Mouse (Mus musculus) cerebellum, adult 9-10 months (tissue): ENCODE results near the gene Tmem192.
A peak's percentile ranks its signal among the peaks of the same experiment; 100 is the strongest.
"Not testable (repeated sequence)": the region's sequence is repeated elsewhere in the genome, so short reads cannot be mapped to it uniquely, and the experiment has no call there.

Experiments
- DNase-seq: peaks from one replicate; pipeline ENCODE4 v3.0.0; 2022

Gene Tmem192

DNA sequence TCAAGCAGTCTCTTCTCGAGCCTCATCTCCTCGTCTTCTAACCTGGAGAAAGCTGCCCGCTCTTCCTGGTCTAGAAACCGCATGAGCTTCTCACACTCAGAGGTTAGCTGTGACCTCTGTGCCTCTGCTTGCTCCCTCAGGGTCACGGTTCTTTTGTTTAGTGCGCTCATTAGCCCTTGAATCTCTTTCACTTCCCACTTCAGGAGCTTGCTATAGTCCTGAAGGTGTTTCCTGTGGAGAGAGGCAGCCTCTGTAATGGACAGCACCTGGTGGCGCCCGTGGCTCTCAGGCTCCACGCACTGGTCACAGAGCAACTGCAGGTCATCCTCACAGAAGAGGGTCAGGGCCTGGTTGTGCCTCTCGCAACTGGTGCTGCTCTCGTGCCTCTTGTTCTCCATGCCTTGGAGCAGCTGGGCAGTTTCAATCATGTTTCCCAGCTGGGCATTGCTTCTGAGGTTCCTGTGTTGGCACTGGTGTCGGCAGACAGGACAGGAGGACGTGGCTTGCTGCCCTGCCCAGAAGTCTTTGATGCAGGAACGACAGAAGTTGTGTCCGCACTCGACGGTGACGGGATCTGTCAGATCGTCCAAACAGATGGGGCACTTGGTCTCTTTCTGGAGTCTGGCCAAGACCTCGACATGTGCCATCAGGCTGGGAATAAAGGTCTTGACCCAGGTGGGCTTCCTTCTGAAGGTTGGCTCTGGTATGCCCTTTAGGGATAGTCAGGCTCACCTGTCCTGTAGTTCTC, 36.3 kb downstream of the Tmem192 start:
- DNase-seq = peak; percentile 5

- DNase-seq = no peak
These were observed 40.7 kb downstream of the Tmem192 start, which contains the start of gene Trim75 for GRCm38 (mm10) chr8:64987731-64988130. Gene Trim75, minus strand, starts transcription at chr8:64987831.

- no peak for DNase-seq
These were observed 51.9 kb downstream of the Tmem192 start for GRCm38 (mm10) chr8:64998806-64999365.

GRCm38 (mm10) chr8:65007616-65008015, 60.6 kb downstream of the Tmem192 start:
- DNase-seq = not testable (repeated sequence)

DNA sequence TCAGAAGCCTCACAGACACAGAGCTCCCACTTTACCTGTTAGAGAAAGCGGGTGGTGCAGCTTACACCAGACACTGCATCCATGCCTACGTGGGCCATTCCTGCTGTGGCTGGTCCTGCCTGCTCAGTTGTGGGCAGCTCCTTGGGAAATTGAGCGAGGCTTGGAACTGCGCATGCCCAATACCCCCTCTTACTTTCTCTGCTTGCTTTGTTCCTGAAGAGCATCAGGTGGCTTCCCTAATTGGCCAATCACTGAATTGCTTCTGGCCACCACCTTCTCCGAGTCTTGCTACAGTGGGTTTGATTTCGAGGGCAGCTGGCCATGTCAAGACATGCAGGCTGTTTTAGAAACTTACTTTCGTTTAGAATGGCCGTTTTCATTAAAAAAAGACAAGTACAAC, 71.4 kb downstream of the Tmem192 start, which contains the start of the genes Trim61 and Trim60:
Gene Trim61, minus strand, starts transcription at position 101 of the 400 bp plus-strand sequence.
Gene Trim60, minus strand, starts transcription at position 162 of the 400 bp plus-strand sequence.
- DNase-seq = no peak
